8 mouse cellular contexts compared by ENCODE assay signal in the genomic region with DNA sequence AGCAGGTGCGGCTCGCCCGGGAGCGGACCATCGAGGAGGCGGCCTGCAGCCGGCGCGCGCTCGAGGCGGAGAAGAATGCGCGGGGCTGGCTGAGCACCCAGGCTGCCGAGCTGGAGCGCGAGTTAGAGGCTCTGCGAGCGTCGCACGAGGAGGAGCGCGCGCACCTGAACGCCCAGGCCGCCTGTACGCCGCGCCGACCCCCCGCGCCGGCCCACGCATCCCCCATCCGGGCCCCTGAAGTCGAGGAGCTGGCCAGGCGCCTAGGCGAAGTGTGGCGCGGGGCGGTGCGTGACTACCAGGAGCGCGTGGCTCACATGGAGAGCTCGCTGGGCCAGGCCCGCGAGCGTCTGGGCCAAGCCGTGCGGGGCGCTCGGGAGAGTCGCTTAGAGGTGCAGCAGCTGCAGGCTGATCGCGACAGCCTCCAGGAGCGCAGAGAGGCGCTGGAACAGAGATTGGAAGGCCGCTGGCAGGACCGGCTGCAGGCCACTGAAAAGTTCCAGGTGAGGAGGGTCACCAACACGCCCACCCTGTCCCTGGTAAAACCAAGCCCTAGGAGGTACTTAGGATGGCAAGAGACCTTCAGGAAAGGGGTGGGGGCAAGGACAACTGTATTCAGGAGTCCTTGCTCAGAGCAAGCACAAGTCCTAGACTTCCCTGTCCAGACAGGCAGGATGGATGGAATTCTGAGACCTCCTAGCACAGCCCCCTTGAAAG. TPM values are rescaled to one million over a fixed set of nuclear protein-coding genes. Genes with fewer than 3 reads are reported as not detected.
A peak's percentile ranks its signal among the peaks of the same experiment; 100 is the strongest.
DNase-seq lines count a peak whose midpoint lies in the region; ATAC-seq lines count a peak whose summit lies in the region.

No protein-coding gene starts in this region.

- peak; percentile 11; the same call in 1 of the 2 replicates for ATAC-seq in lung, embryonic 15.5 days (ENCODE audit: borderline replicate concordance, extremely low read depth, low FRiP score, low TSS enrichment)
- ATAC-seq in embryonic facial prominence, embryonic 15.5 days (ENCODE audit: insufficient number of reproducible peaks, low FRiP score, low TSS enrichment, low read depth): peak; percentile 30; the same call in 1 of the 2 replicates
- peak; percentile 12 for ATAC-seq in intestine, embryonic 16.5 days
- peak; percentile 31 for ATAC-seq in neural tube, embryonic 14.5 days (ENCODE audit: low read depth)

- peak overlapping the region; percentile 59 for H3K4me3 ChIP-seq in lung, embryonic 15.5 days
- H3K4me3 ChIP-seq in embryonic facial prominence, embryonic 15.5 days (replicated peaks): peak overlapping the region; percentile 53
- H3K4me3 ChIP-seq in intestine, embryonic 16.5 days (ENCODE audit: low read length): peak overlapping the region; percentile 64
- H3K4me3 ChIP-seq in neural tube, embryonic 14.5 days (ENCODE audit: low read depth, low read length): peak overlapping the region; percentile 56

- no peaks in the 10 kb centered on the region for H3K9me3 ChIP-seq in lung, embryonic 15.5 days
- no peaks in the 10 kb centered on the region for H3K9me3 ChIP-seq in embryonic facial prominence, embryonic 15.5 days (replicated peaks)
- no peaks in the 10 kb centered on the region for H3K9me3 ChIP-seq in intestine, embryonic 16.5 days (ENCODE audit: control insufficient read depth, low read length)
- no peaks in the 10 kb centered on the region for H3K9me3 ChIP-seq in neural tube, embryonic 14.5 days (ENCODE audit: control insufficient read depth, low read length)

- peak overlapping the region; percentile 79 for H3K27ac ChIP-seq in lung, embryonic 15.5 days
- peak overlapping the region; percentile 51; the same call in 1 of the 2 replicates for H3K27ac ChIP-seq in embryonic facial prominence, embryonic 15.5 days (replicated peaks)
- peak overlapping the region; percentile 74 for H3K27ac ChIP-seq in intestine, embryonic 16.5 days (ENCODE audit: low read length)
- H3K27ac ChIP-seq in neural tube, embryonic 14.5 days (ENCODE audit: low read depth, low read length): peak overlapping the region; percentile 39; the same call in 1 of the 2 replicates

- WGBS in lung, embryonic 15.5 days: under 1% methylated on average over 60 of the region's 60 CpGs
- WGBS in embryonic facial prominence, embryonic 15.5 days: under 1% methylated on average over 60 of the region's 60 CpGs
- 2% methylated on average over 58 of the region's 60 CpGs for WGBS in intestine, embryonic 16.5 days
- WGBS in neural tube, embryonic 14.5 days: under 1% methylated on average over 59 of the region's 60 CpGs

- H3K4me2 ChIP-seq in lung, embryonic 15.5 days: peak overlapping the region; percentile 91
- H3K4me2 ChIP-seq in embryonic facial prominence, embryonic 15.5 days (replicated peaks): peak overlapping the region; percentile 94
- peak overlapping the region; percentile 93 for H3K4me2 ChIP-seq in intestine, embryonic 16.5 days (ENCODE audit: low read depth, low read length)
- H3K4me2 ChIP-seq in neural tube, embryonic 14.5 days (ENCODE audit: low read depth, low read length): peak overlapping the region; percentile 94

- DNase-seq in lung, adult 18-20 months: no peak
- no peak for DNase-seq in ovary, postnatal 36 days (ENCODE audit: low spot score)
- no peak for DNase-seq in spleen, adult 12 weeks (ENCODE audit: low spot score)
- DNase-seq in lung, postnatal 10 days: no peak

- peaks cover 3% of the 10 kb centered on the region; the same call in 1 of the 2 replicates for H3K27me3 ChIP-seq in lung, embryonic 15.5 days
- H3K27me3 ChIP-seq in embryonic facial prominence, embryonic 15.5 days: peaks cover 21% of the 10 kb centered on the region
- 0 out of 2 replicates have a peak, but pooled peaks cover 4% of the 10 kb centered on the region for H3K27me3 ChIP-seq in intestine, embryonic 16.5 days (replicated peaks; ENCODE audit: control insufficient read depth, insufficient read depth, low read length)
- H3K27me3 ChIP-seq in neural tube, embryonic 14.5 days (ENCODE audit: control insufficient read depth, insufficient read depth, low read length): no peaks in the 10 kb centered on the region

- peaks cover 47% of the 10 kb centered on the region for H3K4me1 ChIP-seq in lung, embryonic 15.5 days
- H3K4me1 ChIP-seq in embryonic facial prominence, embryonic 15.5 days: peaks cover 49% of the 10 kb centered on the region
- H3K4me1 ChIP-seq in intestine, embryonic 16.5 days (ENCODE audit: control insufficient read depth, insufficient read depth, low read length): peaks cover 42% of the 10 kb centered on the region
- H3K4me1 ChIP-seq in neural tube, embryonic 14.5 days (ENCODE audit: control insufficient read depth, insufficient read depth, low read length): peaks cover 29% of the 10 kb centered on the region

- H3K36me3 ChIP-seq in lung, embryonic 15.5 days: peaks cover 6% of the 10 kb centered on the region
- H3K36me3 ChIP-seq in embryonic facial prominence, embryonic 15.5 days: 0 out of 2 replicates have a peak, but pooled peaks cover 4% of the 10 kb centered on the region
- H3K36me3 ChIP-seq in intestine, embryonic 16.5 days (ENCODE audit: control insufficient read depth, insufficient read depth, low read length): no peaks in the 10 kb centered on the region
- H3K36me3 ChIP-seq in neural tube, embryonic 14.5 days (ENCODE audit: control insufficient read depth, insufficient read depth, low read length): no peaks in the 10 kb centered on the region

- H3K9ac ChIP-seq in lung, embryonic 15.5 days: peak overlapping the region; percentile 77
- peak overlapping the region; percentile 43 for H3K9ac ChIP-seq in embryonic facial prominence, embryonic 15.5 days
- H3K9ac ChIP-seq in intestine, embryonic 16.5 days (ENCODE audit: low read depth, low read length): peak overlapping the region; percentile 82
- H3K9ac ChIP-seq in neural tube, embryonic 14.5 days (replicated peaks; ENCODE audit: low read depth, low read length): peak overlapping the region; percentile 70

RNA-seq across cellular contexts. Expression of a gene that starts 0.8 kb away (rescaled TPM):
- 30.1 and 32.4 TPM in 2 replicates for polyA plus RNA-seq in lung, embryonic 15.5 days (2015; fragmentation: Nextera tagmentation; extraction: Ambion mirVana)
- polyA plus RNA-seq in embryonic facial prominence, embryonic 15.5 days (2015; fragmentation: Nextera tagmentation; extraction: Ambion mirVana): 41.9 and 57.3 TPM in 2 replicates
- polyA plus RNA-seq in intestine, embryonic 16.5 days (2015; fragmentation: Nextera tagmentation; extraction: Ambion mirVana): 9.4 and 10.3 TPM in 2 replicates
- 11.1 and 16.7 TPM in 2 replicates for polyA plus RNA-seq in neural tube, embryonic 14.5 days (2014; fragmentation: Nextera tagmentation; extraction: Ambion mirVana)

RNA-seq across cellular contexts. Expression of a gene that starts 23.2 kb away (rescaled TPM):
- polyA plus RNA-seq in lung, embryonic 15.5 days (2015; fragmentation: Nextera tagmentation; extraction: Ambion mirVana): 8.1 and 10.4 TPM in 2 replicates
- 200 and 206 TPM in 2 replicates for polyA plus RNA-seq in embryonic facial prominence, embryonic 15.5 days (2015; fragmentation: Nextera tagmentation; extraction: Ambion mirVana)
- polyA plus RNA-seq in intestine, embryonic 16.5 days (2015; fragmentation: Nextera tagmentation; extraction: Ambion mirVana): 3.8 TPM in 2 replicates
- 45.5 and 103 TPM in 2 replicates for polyA plus RNA-seq in neural tube, embryonic 14.5 days (2014; fragmentation: Nextera tagmentation; extraction: Ambion mirVana)

RNA-seq across cellular contexts. Expression of a gene that starts 28.4 kb away (rescaled TPM):
- polyA plus RNA-seq in lung, embryonic 15.5 days (2015; fragmentation: Nextera tagmentation; extraction: Ambion mirVana): 0.07 and 0.18 TPM in 2 replicates
- 0.38 and 0.61 TPM in 2 replicates for polyA plus RNA-seq in embryonic facial prominence, embryonic 15.5 days (2015; fragmentation: Nextera tagmentation; extraction: Ambion mirVana)
- 0.18 and 0.67 TPM in 2 replicates for polyA plus RNA-seq in intestine, embryonic 16.5 days (2015; fragmentation: Nextera tagmentation; extraction: Ambion mirVana)
- polyA plus RNA-seq in neural tube, embryonic 14.5 days (2014; fragmentation: Nextera tagmentation; extraction: Ambion mirVana): 79.5 and 107 TPM in 2 replicates

RNA-seq across cellular contexts. Expression of a gene that starts 41.1 kb away (rescaled TPM):
- polyA plus RNA-seq in lung, embryonic 15.5 days (2015; fragmentation: Nextera tagmentation; extraction: Ambion mirVana): 18.3 and 18.5 TPM in 2 replicates
- polyA plus RNA-seq in embryonic facial prominence, embryonic 15.5 days (2015; fragmentation: Nextera tagmentation; extraction: Ambion mirVana): 19.8 and 22.4 TPM in 2 replicates
- polyA plus RNA-seq in intestine, embryonic 16.5 days (2015; fragmentation: Nextera tagmentation; extraction: Ambion mirVana): 14.2 and 14.3 TPM in 2 replicates
- polyA plus RNA-seq in neural tube, embryonic 14.5 days (2014; fragmentation: Nextera tagmentation; extraction: Ambion mirVana): 19.7 and 20.6 TPM in 2 replicates

RNA-seq across cellular contexts. Expression of a gene that starts 41.5 kb away (rescaled TPM):
- 60.1 and 63.0 TPM in 2 replicates for polyA plus RNA-seq in lung, embryonic 15.5 days (2015; fragmentation: Nextera tagmentation; extraction: Ambion mirVana)
- polyA plus RNA-seq in embryonic facial prominence, embryonic 15.5 days (2015; fragmentation: Nextera tagmentation; extraction: Ambion mirVana): 54.5 and 56.2 TPM in 2 replicates
- polyA plus RNA-seq in intestine, embryonic 16.5 days (2015; fragmentation: Nextera tagmentation; extraction: Ambion mirVana): 37.2 and 39.8 TPM in 2 replicates
- 16.1 and 23.1 TPM in 2 replicates for polyA plus RNA-seq in neural tube, embryonic 14.5 days (2014; fragmentation: Nextera tagmentation; extraction: Ambion mirVana)

Comparison
In these comparisons a context has a peak if more than half of its experiments do, and no peak if none do; other contexts are left out.
1. RNA of a gene that starts 28.4 kb away (polyA plus RNA-seq): 79.5 to 107 TPM in neural tube, embryonic 14.5 days; 0.38 to 0.61 TPM in embryonic facial prominence, embryonic 15.5 days, 0.18 to 0.67 TPM in intestine, embryonic 16.5 days and 0.07 to 0.18 TPM in lung, embryonic 15.5 days; every median in the first group is over 10 times any median in the second.
2. Peak in every context shown above with its lines, with median percentiles within 50 percentile points of each other: ATAC-seq, H3K27ac ChIP-seq, H3K4me2 ChIP-seq, H3K4me3 ChIP-seq and H3K9ac ChIP-seq.